ENCODE assay signal across 22 mouse cellular contexts in the genomic region with DNA sequence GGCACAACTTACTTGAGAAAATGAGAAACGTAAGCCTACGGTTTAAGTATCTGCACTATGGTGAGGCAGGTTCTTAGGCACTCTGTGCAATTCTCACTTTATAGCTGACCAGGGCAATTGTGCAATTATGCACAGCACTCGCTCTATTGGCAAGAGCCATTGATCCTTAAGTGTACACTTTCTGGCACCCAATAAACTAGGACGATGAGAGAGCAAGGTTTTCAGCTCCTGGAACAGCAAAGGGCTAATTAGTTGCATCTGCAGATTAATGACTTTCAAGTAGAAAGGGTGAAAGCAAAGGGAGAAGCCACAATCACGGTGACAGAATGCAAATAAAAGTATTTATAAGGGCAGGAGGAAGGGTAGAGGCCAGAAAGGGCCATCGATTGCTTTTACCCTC.
"Had no signal": no experiment of that assay in that cellular context is flagged by ENCODE, and none has a peak within 500 bp of the region (broad histone marks: within the 10 kb centered on the region; RNA-seq: fewer than 3 reads in every experiment).

No protein-coding gene starts in this region.

- H3K4me1 ChIP-seq: intestine, embryonic 15.5 days; limb, embryonic 15.5 days; midbrain, embryonic 13.5 days had no signal

- H3K9ac ChIP-seq: intestine, embryonic 15.5 days; kidney, embryonic 15.5 days; limb, embryonic 12.5 days; limb, embryonic 15.5 days; liver, embryonic 14.5 days; liver, postnatal 0 days; lung, embryonic 14.5 days; midbrain, embryonic 13.5 days had no signal

- ATAC-seq: intestine, embryonic 15.5 days; liver, postnatal 0 days; lung, postnatal 0 days; midbrain, embryonic 13.5 days had no signal

- H3K27me3 ChIP-seq: intestine, embryonic 15.5 days; kidney, embryonic 15.5 days; limb, embryonic 15.5 days; midbrain, embryonic 13.5 days had no signal

- DNase-seq: kidney, adult 11 months; kidney, adult 8-10 months; kidney, postnatal 10 days; kidney, postnatal 36 days; liver, postnatal 0 days; lung, embryonic 14.5 days; right cerebral cortex, adult 18-20 months; right cerebral cortex, postnatal 14 days; right cerebral cortex, postnatal 4 days; thymus, adult 2 months; thymus, postnatal 14 days; thymus, postnatal 4 days had no signal

- H3K4me2 ChIP-seq: intestine, embryonic 15.5 days; kidney, embryonic 15.5 days; limb, embryonic 12.5 days; limb, embryonic 15.5 days; liver, embryonic 11.5 days; lung, embryonic 14.5 days; midbrain, embryonic 13.5 days had no signal

- H3K4me3 ChIP-seq: intestine, embryonic 15.5 days; kidney, embryonic 15.5 days; limb, embryonic 12.5 days; limb, embryonic 15.5 days; midbrain, embryonic 13.5 days had no signal

- H3K9me3 ChIP-seq: intestine, embryonic 15.5 days; kidney, embryonic 15.5 days; limb, embryonic 12.5 days; limb, embryonic 15.5 days; midbrain, embryonic 13.5 days had no signal

- H3K27ac ChIP-seq: intestine, embryonic 15.5 days; kidney, embryonic 15.5 days; limb, embryonic 12.5 days; limb, embryonic 15.5 days; liver, embryonic 14.5 days; macrophage; midbrain, embryonic 13.5 days; stomach, postnatal 0 days had no signal

- H3K36me3 ChIP-seq: intestine, embryonic 15.5 days; kidney, embryonic 15.5 days; limb, embryonic 12.5 days; limb, embryonic 15.5 days; midbrain, embryonic 13.5 days had no signal
